Mouse (Mus musculus): ENCODE data around the gene Rpl32. TPM values are rescaled to one million over a fixed set of nuclear protein-coding genes. Genes with fewer than 3 reads are reported as not detected.

Gene Rpl32
- total RNA-seq (2017): 6,333 and 6,615 TPM in 2 replicates

GRCm38 (mm10) chr6:115808488-115809231, at the start of gene Rpl32:
Gene Rpl32 (minus strand): TSS chr6:115808747.
- peak; percentile 90 to 91 for ATAC-seq (replicated peaks in 1 of 2; ENCODE audit: insufficient read depth in 1 of 2, low FRiP score in 2 of 2, low TSS enrichment in 1 of 2, low read depth in 1 of 2, poor library complexity in 2 of 2, severe bottlenecking in 2 of 2)

- ATAC-seq (replicated peaks in 1 of 2; ENCODE audit: insufficient read depth in 1 of 2, low FRiP score in 2 of 2, low TSS enrichment in 1 of 2, low read depth in 1 of 2, poor library complexity in 2 of 2, severe bottlenecking in 2 of 2): no peak
Measured at GRCm38 (mm10) chr6:115856361-115856745, 47.8 kb upstream of the Rpl32 start.

- ATAC-seq (replicated peaks in 1 of 2; ENCODE audit: insufficient read depth in 1 of 2, low FRiP score in 2 of 2, low TSS enrichment in 1 of 2, low read depth in 1 of 2, poor library complexity in 2 of 2, severe bottlenecking in 2 of 2): no peak
Measured at GRCm38 (mm10) chr6:115855733-115856360, 47.3 kb upstream of the Rpl32 start.

GRCm38 (mm10) chr6:115854432-115854831, 45.9 kb upstream of the Rpl32 start:
- ATAC-seq (replicated peaks in 1 of 2; ENCODE audit: insufficient read depth in 1 of 2, low FRiP score in 2 of 2, low TSS enrichment in 1 of 2, low read depth in 1 of 2, poor library complexity in 2 of 2, severe bottlenecking in 2 of 2): no peak

- ATAC-seq (replicated peaks in 1 of 2; ENCODE audit: insufficient read depth in 1 of 2, low FRiP score in 2 of 2, low TSS enrichment in 1 of 2, low read depth in 1 of 2, poor library complexity in 2 of 2, severe bottlenecking in 2 of 2): no peak
Measured at GRCm38 (mm10) chr6:115853985-115854384, 45.4 kb upstream of the Rpl32 start.

GRCm38 (mm10) chr6:115853091-115853813, 44.7 kb upstream of the Rpl32 start, which contains the start of the genes Mbd4 and Ift122:
Gene Mbd4 (minus strand): TSS chr6:115853371.
Gene Ift122 (plus strand): TSS chr6:115853470.
- ATAC-seq (replicated peaks in 1 of 2; ENCODE audit: insufficient read depth in 1 of 2, low FRiP score in 2 of 2, low TSS enrichment in 1 of 2, low read depth in 1 of 2, poor library complexity in 2 of 2, severe bottlenecking in 2 of 2): peak; percentile 99

- ATAC-seq (replicated peaks in 1 of 2; ENCODE audit: insufficient read depth in 1 of 2, low FRiP score in 2 of 2, low TSS enrichment in 1 of 2, low read depth in 1 of 2, poor library complexity in 2 of 2, severe bottlenecking in 2 of 2): peak in 1 of 2 experiments; percentile 13; a peak in 2 of 4 replicates
Measured at GRCm38 (mm10) chr6:115852446-115853090, 44.0 kb upstream of the Rpl32 start.

GRCm38 (mm10) chr6:115848598-115849304, 40.2 kb upstream of the Rpl32 start:
- no peak for ATAC-seq (replicated peaks in 1 of 2; ENCODE audit: insufficient read depth in 1 of 2, low FRiP score in 2 of 2, low TSS enrichment in 1 of 2, low read depth in 1 of 2, poor library complexity in 2 of 2, severe bottlenecking in 2 of 2)

GRCm38 (mm10) chr6:115846640-115847411, 38.3 kb upstream of the Rpl32 start:
- peak; percentile 68 to 80; a peak in 3 of 4 replicates for ATAC-seq (replicated peaks in 1 of 2; ENCODE audit: insufficient read depth in 1 of 2, low FRiP score in 2 of 2, low TSS enrichment in 1 of 2, low read depth in 1 of 2, poor library complexity in 2 of 2, severe bottlenecking in 2 of 2)

- no peak for ATAC-seq (replicated peaks in 1 of 2; ENCODE audit: insufficient read depth in 1 of 2, low FRiP score in 2 of 2, low TSS enrichment in 1 of 2, low read depth in 1 of 2, poor library complexity in 2 of 2, severe bottlenecking in 2 of 2)
Measured at GRCm38 (mm10) chr6:115845006-115845405, 36.5 kb upstream of the Rpl32 start.

- no peak for ATAC-seq (replicated peaks in 1 of 2; ENCODE audit: insufficient read depth in 1 of 2, low FRiP score in 2 of 2, low TSS enrichment in 1 of 2, low read depth in 1 of 2, poor library complexity in 2 of 2, severe bottlenecking in 2 of 2)
Measured at GRCm38 (mm10) chr6:115838745-115839144, 30.2 kb upstream of the Rpl32 start.

- peak; percentile 94 to 99 for ATAC-seq (replicated peaks in 1 of 2; ENCODE audit: insufficient read depth in 1 of 2, low FRiP score in 2 of 2, low TSS enrichment in 1 of 2, low read depth in 1 of 2, poor library complexity in 2 of 2, severe bottlenecking in 2 of 2)
Measured at GRCm38 (mm10) chr6:115838161-115838597, 29.6 kb upstream of the Rpl32 start, which contains the start of gene Efcab12. Gene Efcab12 (minus strand): TSS chr6:115838412.

- ATAC-seq (replicated peaks in 1 of 2; ENCODE audit: insufficient read depth in 1 of 2, low FRiP score in 2 of 2, low TSS enrichment in 1 of 2, low read depth in 1 of 2, poor library complexity in 2 of 2, severe bottlenecking in 2 of 2): no peak
Measured at GRCm38 (mm10) chr6:115833861-115834260, 25.3 kb upstream of the Rpl32 start.

GRCm38 (mm10) chr6:115832152-115832850, 23.8 kb upstream of the Rpl32 start:
- ATAC-seq (replicated peaks in 1 of 2; ENCODE audit: insufficient read depth in 1 of 2, low FRiP score in 2 of 2, low TSS enrichment in 1 of 2, low read depth in 1 of 2, poor library complexity in 2 of 2, severe bottlenecking in 2 of 2): no peak

GRCm38 (mm10) chr6:115830779-115831601, 22.4 kb upstream of the Rpl32 start:
- ATAC-seq (replicated peaks in 1 of 2; ENCODE audit: insufficient read depth in 1 of 2, low FRiP score in 2 of 2, low TSS enrichment in 1 of 2, low read depth in 1 of 2, poor library complexity in 2 of 2, severe bottlenecking in 2 of 2): no peak

All from hematopoietic stem cell, adult 5-6 weeks (primary cell).